In genomic region chr2:25482969-25483368, GRCm38 (mm10) we compare ENCODE assay signal across 1 mouse cellular context.
TF ChIP-seq lines count a peak whose summit lies in the region.

No protein-coding gene starts in this region.

TF ChIP-seq in CH12.LX, 34 proteins besides CTCF, POLR2A, EP300 and RAD21:
- TF ChIP-seq MAZ (IDR thresholded peaks at IDR 0.05; ENCODE audit: low read depth, low read length) (0 out of 2 replicates have a peak, but pooled peaks have one; percentile 24), SMC3 (IDR thresholded peaks at IDR 0.05; ENCODE audit: low read depth, low read length) (peak; percentile 90), ZC3H11A (IDR thresholded peaks at IDR 0.05; ENCODE audit: low read depth, low read length) (peak; percentile 48; the same call in 1 of the 2 replicates), POLR2AphosphoS2 (IDR thresholded peaks at IDR 0.05; ENCODE audit: low read depth, low read length) (no peak)
